Mouse (Mus musculus) embryonic fibroblast, embryonic 13.5 days (primary cell): ENCODE measurements around the gene Prox2.

Experiments
- CTCF ChIP-seq: IDR thresholded peaks from 2 replicates; pipeline ENCODE4 v1.5.1; 2011; ENCODE audit warnings: mild to moderate bottlenecking, control low read depth, low read length, moderate library complexity, borderline replicate concordance; ENCODE audit not compliant: insufficient read depth
- POLR2A ChIP-seq: IDR thresholded peaks from 2 replicates; pipeline ENCODE4 v1.6.1; 2011; ENCODE audit warnings: low read depth, mild to moderate bottlenecking, control low read depth, low read length, moderate library complexity

GRCm38 (mm10) chr12:85115678-85116077, 5.1 kb upstream of the Prox2 start:
- TF ChIP-seq POLR2A, result no peak
- no peak for TF ChIP-seq CTCF
